Mouse (Mus musculus): ENCODE data around the gene Smim4.

Gene Smim4

GRCm38 (mm10) chr14:31125106-31126075 is 3.4 kb downstream of the Smim4 start:
- DNase-seq (ENCODE audit: low spot score in 2 of 2) = no peak

- DNase-seq (ENCODE audit: low spot score in 2 of 2) = no peak
Measured at GRCm38 (mm10) chr14:31115522-31115921, 13.2 kb downstream of the Smim4 start.

DNA sequence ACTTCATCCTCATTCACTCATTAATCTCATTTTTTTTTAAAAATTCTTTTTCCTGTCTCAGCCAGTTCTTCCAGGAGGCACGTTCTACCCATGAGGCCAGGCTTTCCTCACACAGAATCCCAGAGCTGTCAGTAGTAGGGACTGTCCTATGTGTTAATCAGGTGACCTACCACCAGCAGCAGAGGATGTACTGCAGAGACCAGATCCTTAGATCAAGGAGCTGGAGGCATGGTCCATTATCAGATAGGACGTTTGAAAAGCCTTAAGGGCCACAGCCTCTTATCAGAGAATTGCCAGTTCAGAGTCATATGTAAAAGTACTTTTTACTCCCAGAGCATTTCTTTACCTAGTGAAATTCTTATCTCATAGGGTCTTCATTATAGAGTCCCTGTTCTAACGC is 14.7 kb downstream of the Smim4 start:
- DNase-seq (ENCODE audit: low spot score in 2 of 2) = no peak

GRCm38 (mm10) chr14:31112187-31112586 is 16.6 kb downstream of the Smim4 start:
- DNase-seq (ENCODE audit: low spot score in 2 of 2) = no peak

GRCm38 (mm10) chr14:31110613-31111012 is 18.1 kb downstream of the Smim4 start:
- DNase-seq (ENCODE audit: low spot score in 2 of 2) = no peak

DNA sequence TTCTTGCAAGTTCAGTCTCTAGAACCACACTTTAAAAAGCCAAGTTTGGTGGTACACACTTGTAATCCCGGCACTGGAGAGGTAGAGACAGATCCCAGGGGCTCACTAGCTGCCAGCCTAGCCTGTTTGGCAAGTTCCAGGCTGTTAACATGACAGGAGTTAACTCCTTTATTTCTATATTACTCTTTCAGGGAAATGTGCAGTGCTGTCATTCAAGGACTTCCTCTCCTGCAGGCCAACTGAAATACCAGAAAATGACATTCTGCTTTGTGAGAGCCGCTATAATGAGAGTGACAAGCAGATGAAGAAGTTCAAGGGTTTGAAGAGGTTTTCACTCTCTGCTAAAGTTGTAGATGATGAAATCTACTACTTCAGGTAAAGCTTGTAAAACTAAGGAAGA is 23.6 kb downstream of the Smim4 start:
- no peak for DNase-seq (ENCODE audit: low spot score in 2 of 2)

DNA sequence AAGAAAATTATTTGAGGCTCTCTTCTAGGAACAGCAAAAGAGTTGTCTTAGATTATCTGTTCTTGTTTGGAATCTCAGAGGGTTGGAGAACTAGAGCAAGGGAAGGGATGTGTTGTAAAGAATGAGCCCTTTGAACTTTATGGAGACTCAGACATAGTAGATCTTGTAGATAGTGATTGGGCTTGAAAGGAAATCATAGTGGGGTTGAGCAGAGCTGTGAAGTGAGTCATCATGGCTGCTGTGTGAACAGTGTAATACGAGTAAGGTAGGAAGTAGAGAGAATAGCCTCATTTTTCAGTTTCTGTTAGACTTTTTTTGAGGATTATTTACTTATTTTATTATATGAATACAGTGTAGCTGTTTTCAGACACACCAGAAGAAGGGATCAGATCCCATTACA is 38.8 kb downstream of the Smim4 start:
- no peak for DNase-seq (ENCODE audit: low spot score in 2 of 2)

DNA sequence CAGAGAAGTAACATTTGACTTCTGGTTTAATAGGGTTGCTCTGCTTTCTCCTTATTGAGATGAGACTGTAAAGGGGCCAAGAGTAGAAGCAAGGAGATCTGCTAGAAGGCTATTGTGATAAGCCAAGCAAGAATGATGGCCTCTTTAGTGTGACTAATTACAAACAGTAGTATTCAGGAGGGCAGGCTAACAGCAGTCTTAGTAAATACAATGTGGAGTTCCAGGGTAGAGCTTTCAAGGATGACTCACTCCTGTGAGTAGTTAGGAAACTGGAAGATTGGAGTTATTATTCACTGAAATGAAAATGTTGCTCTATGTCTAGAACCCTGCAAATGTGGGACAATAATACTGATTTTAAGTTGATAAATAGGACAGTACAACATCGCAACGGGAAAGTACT is 40.2 kb downstream of the Smim4 start:
- DNase-seq (ENCODE audit: low spot score in 2 of 2) = no peak

DNA sequence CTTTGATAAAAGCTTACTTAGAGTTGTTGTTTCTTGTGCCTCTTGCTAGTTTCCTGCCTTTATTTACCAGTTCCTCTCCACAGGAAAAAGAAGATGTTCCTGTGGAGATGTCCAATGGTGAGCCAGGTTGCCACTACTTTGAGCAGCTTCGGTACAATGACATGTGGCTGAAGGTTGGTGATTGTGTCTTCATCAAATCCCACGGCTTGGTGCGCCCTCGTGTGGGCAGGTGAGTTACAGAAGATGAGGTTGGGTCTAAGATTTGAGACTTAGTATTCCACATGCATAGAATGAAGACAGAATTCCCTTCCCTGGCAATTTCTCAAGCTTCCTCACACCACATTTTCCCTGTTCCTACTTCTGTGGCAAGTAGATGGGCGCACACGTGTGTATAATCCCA is 41.3 kb downstream of the Smim4 start:
- no peak for DNase-seq (ENCODE audit: low spot score in 2 of 2)

DNA sequence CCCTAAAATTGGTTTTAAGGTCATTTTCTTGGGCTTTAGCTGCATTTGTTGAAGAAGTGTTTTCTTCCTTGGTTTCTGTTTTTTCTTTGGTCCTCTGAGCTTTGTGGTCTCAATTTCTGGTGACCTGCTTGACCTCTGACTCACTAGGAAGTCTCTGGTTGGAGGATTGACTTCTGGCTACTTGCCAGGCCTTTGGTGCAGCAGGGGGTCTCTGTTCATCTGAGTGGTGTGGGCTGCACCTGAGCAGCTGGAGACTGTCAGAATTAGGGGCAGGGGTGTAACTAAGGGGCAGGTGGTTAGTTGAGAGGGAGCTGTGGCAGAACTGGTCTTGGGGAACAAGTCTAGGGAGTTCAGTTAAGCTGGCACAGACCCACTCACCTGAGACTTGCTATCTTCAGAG is 47.6 kb downstream of the Smim4 start:
- no peak for DNase-seq (ENCODE audit: low spot score in 2 of 2)

GRCm38 (mm10) chr14:31079313-31080028 is 49.3 kb downstream of the Smim4 start:
- no peak for DNase-seq (ENCODE audit: low spot score in 2 of 2)

- DNase-seq (ENCODE audit: low spot score in 2 of 2) = no peak
Measured at GRCm38 (mm10) chr14:31078597-31079208, 50.1 kb downstream of the Smim4 start.

DNA sequence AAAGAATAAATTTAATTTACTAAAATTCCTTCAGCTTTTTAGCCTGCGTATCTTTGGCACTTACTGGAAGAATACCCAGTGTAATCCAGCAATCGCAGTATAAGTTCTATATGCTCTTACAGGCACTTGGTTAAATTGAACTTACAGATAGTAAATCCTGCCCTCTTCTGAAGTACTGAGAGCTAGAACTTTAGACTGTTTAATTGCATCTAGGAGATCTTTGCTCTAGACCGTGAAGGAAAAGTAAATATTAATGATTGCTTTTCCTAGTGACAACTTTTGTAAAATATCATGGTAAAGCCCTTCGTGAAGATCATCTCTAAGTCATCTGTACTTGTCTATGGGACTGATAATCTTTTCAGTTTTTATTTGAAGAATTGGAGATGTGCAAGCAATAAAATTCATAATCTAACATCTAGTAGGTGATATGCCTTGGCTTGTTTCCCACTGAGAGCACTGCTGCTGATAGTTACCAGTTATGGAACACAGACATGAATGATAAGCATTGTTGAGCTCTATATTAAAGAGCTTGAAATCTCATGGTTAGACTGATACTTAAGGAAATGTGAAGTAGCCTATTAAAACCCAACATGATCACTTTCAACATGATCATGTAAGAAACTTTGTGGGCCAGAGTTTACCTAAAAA is 59.5 kb downstream of the Smim4 start:
- no peak for DNase-seq (ENCODE audit: low spot score in 2 of 2)

- DNase-seq (ENCODE audit: low spot score in 2 of 2) = no peak
Measured at GRCm38 (mm10) chr14:31062277-31062676, 66.5 kb downstream of the Smim4 start.

- DNase-seq (ENCODE audit: low spot score in 2 of 2) = no peak
Measured at GRCm38 (mm10) chr14:31045817-31046216, 82.9 kb downstream of the Smim4 start.

DNA sequence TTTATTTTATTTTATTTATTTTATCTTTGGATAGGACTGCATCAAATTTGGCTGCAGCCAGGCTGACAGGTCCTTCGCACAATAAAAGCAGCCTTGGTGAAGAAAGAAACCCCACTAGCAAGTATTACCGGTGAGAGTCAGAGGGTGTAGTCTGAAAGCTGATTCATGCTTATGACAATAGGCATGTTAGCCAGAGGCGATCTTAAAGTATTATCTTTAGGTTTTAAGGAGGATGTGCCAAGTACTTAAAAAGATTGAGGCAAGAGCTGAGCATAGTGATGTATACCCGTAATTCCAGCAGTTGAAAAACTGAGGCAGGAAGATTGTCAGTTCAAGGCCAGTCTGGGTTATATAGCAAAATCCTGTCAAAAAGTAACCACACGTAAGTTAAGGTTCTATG is 83.5 kb downstream of the Smim4 start:
- DNase-seq (ENCODE audit: low spot score in 2 of 2) = no peak

Measured in urinary bladder, adult 18-20 months (tissue).